Mouse (Mus musculus): ENCODE results near the gene Ccnd3. TPM values are rescaled to one million over a fixed set of nuclear protein-coding genes. Genes with fewer than 3 reads are reported as not detected.

The Ccnd3 gene
- polyA plus RNA-seq, 2 experiments: 349 to 520 TPM

DNA sequence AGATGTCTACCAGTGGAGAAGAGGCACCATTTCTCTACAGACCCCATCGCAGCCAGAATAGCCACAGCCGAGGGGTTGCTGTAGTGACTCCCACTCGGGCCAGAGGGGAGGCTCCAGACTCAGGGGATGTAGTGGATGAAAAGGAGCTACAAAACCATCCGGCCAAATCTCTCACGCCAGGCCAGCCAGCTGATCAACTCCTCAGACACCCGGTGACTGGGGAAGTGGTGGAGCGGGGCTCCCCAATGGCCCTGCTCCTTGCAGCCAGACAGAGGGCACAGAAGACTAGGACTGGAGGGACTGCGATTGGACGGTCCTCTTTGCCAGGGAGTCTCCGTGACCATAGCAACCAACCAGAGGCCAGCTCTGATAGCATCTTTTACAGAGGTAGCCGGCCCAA lies 37.2 kb upstream of the Ccnd3 start:
- WGBS: 65% methylated on average over 11 of the region's 11 CpGs
- Histone ChIP-seq H3K4me2 (replicated peaks; ENCODE audit: low read depth, low read length, severe bottlenecking) (no peak overlapping the region), H3K36me3 (ENCODE audit: control insufficient read depth, insufficient read depth, low read length) (no peaks in the 10 kb centered on the region), H3K27me3 (ENCODE audit: control insufficient read depth, insufficient read depth, low read length) (peaks cover 24% of the 10 kb centered on the region), H3K9ac (ENCODE audit: low read depth, low read length, severe bottlenecking) (no peak overlapping the region), H3K4me1 (ENCODE audit: control insufficient read depth, insufficient read depth, low read length) (no peaks in the 10 kb centered on the region), H3K27ac (replicated peaks; ENCODE audit: low read depth, low read length) (no peak overlapping the region), H3K4me3 (replicated peaks; ENCODE audit: low read length) (no peak overlapping the region), H3K9me3 (ENCODE audit: control insufficient read depth, low read length) (no peaks in the 10 kb centered on the region)
- TF ChIP-seq POLR2A (IDR thresholded peaks at IDR 0.05; ENCODE audit: borderline replicate concordance, extremely low read depth, insufficient read depth, insufficient read length): no peak
- DNase-seq (ENCODE audit: low spot score) (no peak), ATAC-seq (ENCODE audit: low FRiP score, low read depth) (no peak)

DNA sequence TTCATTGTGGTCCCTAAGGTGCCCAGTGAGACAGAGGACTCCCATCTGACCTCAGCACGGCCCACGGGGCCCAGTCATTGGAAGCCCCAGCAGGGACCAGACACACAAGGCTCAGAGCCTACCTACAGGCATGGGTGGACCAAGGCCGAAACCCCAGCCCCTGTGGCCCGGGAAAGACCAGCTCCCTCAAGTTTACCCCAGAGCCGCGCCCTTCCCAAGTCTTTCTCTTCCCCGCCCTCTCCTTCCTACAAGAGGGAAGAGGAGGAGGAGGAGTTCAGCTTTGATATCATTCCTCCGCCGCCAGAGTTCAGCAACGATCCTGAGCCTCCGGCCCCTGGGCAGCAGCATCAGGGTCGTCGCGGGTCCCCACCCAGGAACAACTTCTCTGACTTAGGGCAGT lies 36.8 kb upstream of the Ccnd3 start:
- no peak for ATAC-seq (ENCODE audit: low FRiP score, low read depth)
- TF ChIP-seq POLR2A (IDR thresholded peaks at IDR 0.05; ENCODE audit: borderline replicate concordance, extremely low read depth, insufficient read depth, insufficient read length): no peak
- Histone ChIP-seq H3K4me3 (replicated peaks; ENCODE audit: low read length) (peak overlapping the region; percentile 21), H3K27me3 (ENCODE audit: control insufficient read depth, insufficient read depth, low read length) (peaks cover 24% of the 10 kb centered on the region), H3K9ac (ENCODE audit: low read depth, low read length, severe bottlenecking) (peak overlapping the region; percentile 50; the same call in 1 of the 2 replicates), H3K27ac (replicated peaks; ENCODE audit: low read depth, low read length) (no peak overlapping the region), H3K4me1 (ENCODE audit: control insufficient read depth, insufficient read depth, low read length) (no peaks in the 10 kb centered on the region), H3K9me3 (ENCODE audit: control insufficient read depth, low read length) (no peaks in the 10 kb centered on the region), H3K36me3 (ENCODE audit: control insufficient read depth, insufficient read depth, low read length) (no peaks in the 10 kb centered on the region), H3K4me2 (replicated peaks; ENCODE audit: low read depth, low read length, severe bottlenecking) (peak overlapping the region; percentile 28; the same call in 1 of the 2 replicates)
- DNase-seq (ENCODE audit: low spot score): no peak
- WGBS: 22% methylated on average over 14 of the region's 14 CpGs

- Histone ChIP-seq H3K9ac (ENCODE audit: low read depth, low read length, severe bottlenecking) (peak overlapping the region; percentile 50; the same call in 1 of the 2 replicates), H3K27me3 (ENCODE audit: control insufficient read depth, insufficient read depth, low read length) (peaks cover 24% of the 10 kb centered on the region), H3K27ac (replicated peaks; ENCODE audit: low read depth, low read length) (no peak overlapping the region), H3K36me3 (ENCODE audit: control insufficient read depth, insufficient read depth, low read length) (no peaks in the 10 kb centered on the region), H3K4me3 (replicated peaks; ENCODE audit: low read length) (peak overlapping the region; percentile 21), H3K9me3 (ENCODE audit: control insufficient read depth, low read length) (no peaks in the 10 kb centered on the region), H3K4me2 (replicated peaks; ENCODE audit: low read depth, low read length, severe bottlenecking) (peak overlapping the region; percentile 28; the same call in 1 of the 2 replicates), H3K4me1 (ENCODE audit: control insufficient read depth, insufficient read depth, low read length) (no peaks in the 10 kb centered on the region)
- DNase-seq (ENCODE audit: low spot score) (no peak), ATAC-seq (ENCODE audit: low FRiP score, low read depth) (no peak)
- 15% methylated on average over 26 of the region's 34 CpGs for WGBS
- TF ChIP-seq POLR2A (IDR thresholded peaks at IDR 0.05; ENCODE audit: borderline replicate concordance, extremely low read depth, insufficient read depth, insufficient read length): no peak
These were observed 36.4 kb upstream of the Ccnd3 start for GRCm38 (mm10) chr17:47468466-47468865.

DNA sequence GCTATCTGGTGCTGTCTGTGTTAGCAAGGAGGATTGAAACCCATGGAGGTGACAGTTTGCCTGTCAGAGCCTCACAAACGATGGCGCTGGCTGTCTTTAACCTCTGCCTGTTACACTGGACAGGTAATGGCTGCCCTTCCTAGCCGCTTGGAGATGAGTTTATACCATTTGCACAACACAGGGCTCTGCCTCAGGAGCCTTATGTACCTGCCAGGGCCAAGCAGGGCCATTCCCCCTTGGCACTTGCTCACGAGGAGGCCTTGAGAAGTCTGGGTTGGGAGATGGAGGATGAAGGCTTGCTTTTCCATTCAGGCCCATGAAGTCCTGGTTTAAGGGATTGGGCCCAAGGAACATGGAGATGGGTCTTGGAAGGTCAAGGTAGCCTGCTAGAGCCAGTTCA lies 35.2 kb upstream of the Ccnd3 start:
- Histone ChIP-seq H3K27ac (replicated peaks; ENCODE audit: low read depth, low read length) (no peak overlapping the region), H3K27me3 (ENCODE audit: control insufficient read depth, insufficient read depth, low read length) (peaks cover 24% of the 10 kb centered on the region), H3K36me3 (ENCODE audit: control insufficient read depth, insufficient read depth, low read length) (no peaks in the 10 kb centered on the region), H3K4me2 (replicated peaks; ENCODE audit: low read depth, low read length, severe bottlenecking) (no peak overlapping the region), H3K9ac (ENCODE audit: low read depth, low read length, severe bottlenecking) (no peak overlapping the region), H3K9me3 (ENCODE audit: control insufficient read depth, low read length) (no peaks in the 10 kb centered on the region), H3K4me1 (ENCODE audit: control insufficient read depth, insufficient read depth, low read length) (no peaks in the 10 kb centered on the region), H3K4me3 (replicated peaks; ENCODE audit: low read length) (no peak overlapping the region)
- WGBS: 95% methylated on average over 4 of the region's 4 CpGs
- TF ChIP-seq POLR2A (IDR thresholded peaks at IDR 0.05; ENCODE audit: borderline replicate concordance, extremely low read depth, insufficient read depth, insufficient read length): no peak
- DNase-seq (ENCODE audit: low spot score) (no peak), ATAC-seq (ENCODE audit: low FRiP score, low read depth) (no peak)

DNA sequence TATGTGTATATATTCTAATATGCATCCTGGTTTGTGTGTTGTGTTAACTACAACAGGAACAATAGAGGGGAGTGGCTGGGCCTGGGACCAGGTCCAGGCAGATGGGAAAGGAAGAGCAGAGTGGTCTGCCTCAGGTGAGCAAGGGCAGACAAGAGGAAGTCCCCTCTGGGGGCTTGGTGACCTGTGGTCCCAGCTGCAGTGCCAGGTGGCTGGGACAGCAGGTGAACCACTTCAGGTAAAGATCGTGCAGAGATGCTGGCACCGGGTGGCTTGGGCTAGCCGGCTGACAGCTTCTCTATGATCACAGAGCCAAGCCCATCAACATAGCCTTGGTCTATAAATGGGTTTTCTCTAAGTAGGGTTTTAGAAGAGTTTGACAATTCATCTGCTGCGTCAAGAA lies 34.7 kb upstream of the Ccnd3 start:
- no peaks in the 10 kb centered on the region for H3K4me1 ChIP-seq (ENCODE audit: control insufficient read depth, insufficient read depth, low read length)
- no peak overlapping the region for H3K4me2 ChIP-seq (replicated peaks; ENCODE audit: low read depth, low read length, severe bottlenecking)
- no peak overlapping the region for H3K9ac ChIP-seq (ENCODE audit: low read depth, low read length, severe bottlenecking)
- DNase-seq (ENCODE audit: low spot score) (no peak), ATAC-seq (ENCODE audit: low FRiP score, low read depth) (no peak)
- no peak overlapping the region for H3K27ac ChIP-seq (replicated peaks; ENCODE audit: low read depth, low read length)
- WGBS: 79% methylated on average over 4 of the region's 4 CpGs
- TF ChIP-seq POLR2A (IDR thresholded peaks at IDR 0.05; ENCODE audit: borderline replicate concordance, extremely low read depth, insufficient read depth, insufficient read length): no peak
- peaks cover 24% of the 10 kb centered on the region for H3K27me3 ChIP-seq (ENCODE audit: control insufficient read depth, insufficient read depth, low read length)
- H3K4me3 ChIP-seq (replicated peaks; ENCODE audit: low read length): no peak overlapping the region
- H3K36me3 ChIP-seq (ENCODE audit: control insufficient read depth, insufficient read depth, low read length): no peaks in the 10 kb centered on the region
- H3K9me3 ChIP-seq (ENCODE audit: control insufficient read depth, low read length): no peaks in the 10 kb centered on the region

DNA sequence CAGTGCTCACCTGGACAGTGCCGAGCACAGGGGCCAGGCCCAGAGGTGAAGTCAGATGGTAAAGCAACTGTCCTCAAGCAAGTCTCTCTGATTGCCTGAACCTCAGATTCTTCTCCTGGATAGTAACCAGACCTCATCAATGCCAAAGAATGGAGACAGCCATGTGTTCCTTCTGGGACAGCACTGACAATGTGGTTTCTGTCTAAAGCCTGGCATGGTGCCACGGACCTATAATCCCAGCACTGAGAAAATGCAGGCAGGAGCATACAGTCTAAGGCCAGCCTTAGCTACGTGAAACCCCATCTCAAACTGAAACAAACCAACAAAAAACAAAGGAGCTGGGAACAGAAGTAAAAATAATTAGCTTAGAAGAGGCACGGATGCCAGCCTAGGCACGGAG lies 34.2 kb upstream of the Ccnd3 start:
- WGBS: 59% methylated on average over 5 of the region's 5 CpGs
- Histone ChIP-seq H3K27me3 (ENCODE audit: control insufficient read depth, insufficient read depth, low read length) (peaks cover 24% of the 10 kb centered on the region), H3K27ac (replicated peaks; ENCODE audit: low read depth, low read length) (no peak overlapping the region), H3K9me3 (ENCODE audit: control insufficient read depth, low read length) (no peaks in the 10 kb centered on the region), H3K4me1 (ENCODE audit: control insufficient read depth, insufficient read depth, low read length) (no peaks in the 10 kb centered on the region), H3K4me3 (replicated peaks; ENCODE audit: low read length) (no peak overlapping the region), H3K4me2 (replicated peaks; ENCODE audit: low read depth, low read length, severe bottlenecking) (no peak overlapping the region), H3K36me3 (ENCODE audit: control insufficient read depth, insufficient read depth, low read length) (no peaks in the 10 kb centered on the region), H3K9ac (ENCODE audit: low read depth, low read length, severe bottlenecking) (no peak overlapping the region)
- TF ChIP-seq POLR2A (IDR thresholded peaks at IDR 0.05; ENCODE audit: borderline replicate concordance, extremely low read depth, insufficient read depth, insufficient read length): no peak
- ATAC-seq (ENCODE audit: low FRiP score, low read depth) (0 out of 2 replicates have a peak, but pooled peaks have one; percentile 39), DNase-seq (ENCODE audit: low spot score) (peak; percentile 64)
